Mouse (Mus musculus) cerebral cortex, adult 2 months (tissue): ENCODE results near the gene Slc44a5.

Source experiments
- WGBS: fragments of 180-500 bp; shearing (Covaris S2); methylation state at CpG from one replicate; pipeline ENCODE4 v1.1.7; 2018; 5-methylcytosine and 5-hydroxymethylcytosine counted together

The Slc44a5 gene

GRCm38 (mm10) chr3:153973171-153973948, at the start of gene Slc44a5:
Gene Slc44a5 (plus strand): TSS chr3:153973436.
- 1% methylated on average over 65 of the region's 66 CpGs for WGBS

GRCm38 (mm10) chr3:153926333-153926732, 46.9 kb upstream of the Slc44a5 start:
- 92% methylated on average over 7 of the region's 7 CpGs for WGBS

GRCm38 (mm10) chr3:153929526-153929925, 43.7 kb upstream of the Slc44a5 start:
- 82% methylated on average over 11 of the region's 11 CpGs for WGBS

GRCm38 (mm10) chr3:153932461-153932860, 40.8 kb upstream of the Slc44a5 start:
- WGBS = 96% methylated on average over 5 of the region's 5 CpGs

GRCm38 (mm10) chr3:153935878-153936277, 37.4 kb upstream of the Slc44a5 start:
- WGBS = 63% methylated on average over 9 of the region's 9 CpGs

- WGBS = 81% methylated on average over 17 of the region's 17 CpGs
These were observed 36.0 kb upstream of the Slc44a5 start for GRCm38 (mm10) chr3:153937116-153937810.

- 86% methylated on average over 8 of the region's 8 CpGs for WGBS
These were observed 33.2 kb upstream of the Slc44a5 start for GRCm38 (mm10) chr3:153940021-153940420.

- 94% methylated on average over 9 of the region's 9 CpGs for WGBS
These were observed 32.8 kb upstream of the Slc44a5 start for GRCm38 (mm10) chr3:153940486-153940885.

GRCm38 (mm10) chr3:153941613-153942012, 31.6 kb upstream of the Slc44a5 start:
- 95% methylated on average over 13 of the region's 13 CpGs for WGBS

GRCm38 (mm10) chr3:153943003-153943640, 30.1 kb upstream of the Slc44a5 start:
- 33% methylated on average over 12 of the region's 12 CpGs for WGBS

- WGBS = 1% methylated on average over 19 of the region's 19 CpGs
These were observed 29.3 kb upstream of the Slc44a5 start for GRCm38 (mm10) chr3:153943901-153944334.

- under 1% methylated on average over 41 of the region's 41 CpGs for WGBS
These were observed 28.8 kb upstream of the Slc44a5 start, which contains the start of gene Acadm for GRCm38 (mm10) chr3:153944335-153944990. Gene Acadm (minus strand): TSS chr3:153944632.

GRCm38 (mm10) chr3:153947271-153947670, 26.0 kb upstream of the Slc44a5 start:
- 80% methylated on average over 4 of the region's 4 CpGs for WGBS

- 80% methylated on average over 2 of the region's 2 CpGs for WGBS
These were observed 25.1 kb upstream of the Slc44a5 start for GRCm38 (mm10) chr3:153948176-153948575.

GRCm38 (mm10) chr3:153957916-153958315, 15.3 kb upstream of the Slc44a5 start:
- WGBS = 86% methylated on average over 5 of the region's 5 CpGs

- WGBS = 100% methylated on average over 1 of the region's 1 CpGs
These were observed 14.1 kb upstream of the Slc44a5 start for GRCm38 (mm10) chr3:153959035-153959730.

- 85% methylated on average over 9 of the region's 9 CpGs for WGBS
These were observed 13.5 kb upstream of the Slc44a5 start for GRCm38 (mm10) chr3:153959731-153960207.

GRCm38 (mm10) chr3:153960884-153961283, 12.4 kb upstream of the Slc44a5 start:
- 53% methylated on average over 2 of the region's 2 CpGs for WGBS

- 79% methylated on average over 6 of the region's 6 CpGs for WGBS
These were observed 11.4 kb upstream of the Slc44a5 start for GRCm38 (mm10) chr3:153961632-153962389.

- WGBS = 91% methylated on average over 5 of the region's 5 CpGs
These were observed 5.8 kb upstream of the Slc44a5 start for GRCm38 (mm10) chr3:153967447-153967846.
